ENCODE assay signal across 14 mouse cellular contexts in the genomic region with DNA sequence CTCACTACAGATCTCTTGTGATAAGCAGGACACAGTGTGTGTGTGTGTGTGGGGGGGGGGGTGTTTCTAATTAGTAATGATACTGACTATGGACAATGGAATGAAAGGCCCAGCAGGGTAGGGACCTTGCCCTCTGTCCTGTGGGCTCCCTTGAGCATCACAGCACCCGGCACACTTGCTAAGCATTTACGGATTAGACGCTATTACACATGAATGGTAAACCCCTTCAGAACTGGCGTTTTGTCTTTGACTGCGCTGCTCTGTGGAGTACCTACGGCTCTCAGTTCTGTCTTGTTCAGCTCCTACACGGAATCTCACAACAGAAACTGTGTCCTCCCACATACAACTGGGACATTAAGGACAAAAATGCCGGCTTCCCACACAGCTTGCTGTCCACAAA.
DNase-seq lines count a peak whose midpoint lies in the region; ATAC-seq and TF ChIP-seq lines count a peak whose summit lies in the region.
"Had no signal": no experiment of that assay in that cellular context is flagged by ENCODE, and none has a peak within 500 bp of the region (broad histone marks: within the 10 kb centered on the region; RNA-seq: fewer than 3 reads in every experiment).

No protein-coding gene starts in this region.

- peaks cover 10% of the 10 kb centered on the region for H3K4me1 ChIP-seq in forebrain, embryonic 12.5 days
- H3K4me1 ChIP-seq in forebrain, embryonic 16.5 days (replicated peaks; ENCODE audit: control insufficient read depth, insufficient read depth, low read length), result 0 out of 2 replicates have a peak, but pooled peaks cover 2% of the 10 kb centered on the region
- H3K4me1 ChIP-seq in hindbrain, postnatal 0 days (ENCODE audit: insufficient read depth, low read length), result no peaks in the 10 kb centered on the region
- no peaks in the 10 kb centered on the region for H3K4me1 ChIP-seq in heart, adult 2 months (ENCODE audit: control insufficient read depth, insufficient read depth, low read length)

- H3K27me3 ChIP-seq in forebrain, embryonic 12.5 days, result 0 out of 2 replicates have a peak, but pooled peaks cover 3% of the 10 kb centered on the region
- H3K27me3 ChIP-seq in forebrain, embryonic 16.5 days (replicated peaks; ENCODE audit: control insufficient read depth, insufficient read depth, low read length), result no peaks in the 10 kb centered on the region
- H3K27me3 ChIP-seq in hindbrain, postnatal 0 days (ENCODE audit: insufficient read depth, low read length), result no peaks in the 10 kb centered on the region
- H3K27me3 ChIP-seq in heart, adult 2 months (ENCODE audit: control insufficient read depth, insufficient read depth, low read length), result no peaks in the 10 kb centered on the region

- no peaks in the 10 kb centered on the region for H3K36me3 ChIP-seq in forebrain, embryonic 12.5 days (replicated peaks)
- H3K36me3 ChIP-seq in forebrain, embryonic 16.5 days (ENCODE audit: control insufficient read depth, insufficient read depth), result no peaks in the 10 kb centered on the region
- H3K36me3 ChIP-seq in hindbrain, postnatal 0 days (ENCODE audit: insufficient read depth, low read length), result no peaks in the 10 kb centered on the region
- no peaks in the 10 kb centered on the region for H3K36me3 ChIP-seq in heart, adult 2 months (ENCODE audit: control insufficient read depth, insufficient read depth, low read length)

- ATAC-seq in forebrain, embryonic 12.5 days (ENCODE audit: low FRiP score), result peak; percentile 63
- ATAC-seq in forebrain, embryonic 16.5 days, result no peak
- ATAC-seq in hindbrain, postnatal 0 days, result peak; percentile 62; the same call in 1 of the 2 replicates
- ATAC-seq: inflammation-experienced regulatory T-cells, adult 6 months had no signal

- no peaks in the 10 kb centered on the region for H3K79me2 ChIP-seq in heart, adult 2 months (replicated peaks; ENCODE audit: control insufficient read depth, insufficient read depth, low read length)

- peak overlapping the region; percentile 15 for H3K4me2 ChIP-seq in forebrain, embryonic 12.5 days
- H3K4me2 ChIP-seq in forebrain, embryonic 16.5 days (ENCODE audit: low read length), result no peak overlapping the region
- peak overlapping the region; percentile 13; the same call in 1 of the 2 replicates for H3K4me2 ChIP-seq in hindbrain, postnatal 0 days (ENCODE audit: low read depth, low read length)

- TF ChIP-seq POLR2A in heart, adult 2 months (IDR thresholded peaks at IDR 0.05; ENCODE audit: insufficient read depth, low read depth, low read length), result no peak

- peak; percentile 71 for DNase-seq in retina, postnatal 1 day
- no peak for DNase-seq in retina, embryonic 14.5 days (ENCODE audit: low spot score)
- peak; percentile 23 for DNase-seq in hindbrain, postnatal 0 days (ENCODE audit: low spot score)
- peak; percentile 46 for DNase-seq in telencephalon, adult 2 months (ENCODE audit: low read depth, low spot score)
- DNase-seq in cerebellum, adult 8-10 months, result no peak
- DNase-seq in heart, adult 2 months, result no peak
- DNase-seq: cerebellum, adult 9-11 months; heart, postnatal 10 days; liver; lung, adult 18-20 months; lung, postnatal 4 days had no signal

- intact Hi-C loops in heart, adult 2 months (cut with DNase I), result no loop called here

- WGBS in forebrain, embryonic 12.5 days, result 19% methylated on average over 8 of the region's 8 CpGs
- 24% methylated on average over 8 of the region's 8 CpGs for WGBS in forebrain, embryonic 16.5 days
- 25% methylated on average over 8 of the region's 8 CpGs for WGBS in hindbrain, postnatal 0 days
- WGBS in heart, adult 2 months, result 93% methylated on average over 8 of the region's 8 CpGs

- no peak overlapping the region for H3K9ac ChIP-seq in forebrain, embryonic 12.5 days
- H3K9ac ChIP-seq in forebrain, embryonic 16.5 days (replicated peaks; ENCODE audit: low read depth, low read length), result no peak overlapping the region
- H3K9ac ChIP-seq in hindbrain, postnatal 0 days (replicated peaks; ENCODE audit: low read length), result no peak overlapping the region
- H3K9ac ChIP-seq in heart, adult 2 months (ENCODE audit: low read depth, low read length), result no peak overlapping the region

- no peak for TF ChIP-seq CTCF in hindbrain, postnatal 0 days (IDR thresholded peaks at IDR 0.05; ENCODE audit: low read depth)
- TF ChIP-seq CTCF in heart, adult 2 months (IDR thresholded peaks at IDR 0.05), result no peak

- H3K27ac ChIP-seq in forebrain, embryonic 12.5 days, result no peak overlapping the region
- H3K27ac ChIP-seq in forebrain, embryonic 16.5 days (ENCODE audit: low read length), result no peak overlapping the region
- no peak overlapping the region for H3K27ac ChIP-seq in hindbrain, postnatal 0 days
- no peak overlapping the region for H3K27ac ChIP-seq in heart, adult 2 months

- H3K4me3 ChIP-seq in forebrain, embryonic 12.5 days (replicated peaks), result no peak overlapping the region
- no peak overlapping the region for H3K4me3 ChIP-seq in forebrain, embryonic 16.5 days (replicated peaks; ENCODE audit: low read length)
- no peak overlapping the region for H3K4me3 ChIP-seq in hindbrain, postnatal 0 days (ENCODE audit: low read length)
- no peak overlapping the region for H3K4me3 ChIP-seq in heart, adult 2 months

- no peak for TF ChIP-seq EP300 in heart, adult 2 months (IDR thresholded peaks at IDR 0.05; ENCODE audit: insufficient read depth, low read depth, low read length)

- peaks cover 6% of the 10 kb centered on the region; the same call in 1 of the 2 replicates for H3K9me3 ChIP-seq in forebrain, embryonic 12.5 days
- no peaks in the 10 kb centered on the region for H3K9me3 ChIP-seq in forebrain, embryonic 16.5 days (ENCODE audit: control insufficient read depth, low read length)
- H3K9me3 ChIP-seq in hindbrain, postnatal 0 days (ENCODE audit: low read length), result no peaks in the 10 kb centered on the region

Comparison
In these comparisons a context has a peak if more than half of its experiments do, and no peak if none do; other contexts are left out.
1. DNase-seq: peak in retina, postnatal 1 day (single experiment), hindbrain, postnatal 0 days (single experiment) and telencephalon, adult 2 months (single experiment); none in retina, embryonic 14.5 days (single experiment), cerebellum, adult 8-10 months (single experiment) and heart, adult 2 months (0 of 2).